Mouse (Mus musculus): Measurements from ENCODE around the gene Hfe.

Hfe gene

GRCm38 (mm10) chr13:23683755-23684281, 26.8 kb downstream of the Hfe start, which contains the start of the genes Hist1h2ac and Hist1h2bc:
TSS of gene Hist1h2ac (minus strand) at chr13:23683948.
TSS of gene Hist1h2bc (plus strand) at chr13:23684199.
- DNase-seq: peak; percentile 84 to 85

- DNase-seq: peak in 1 of 2 experiments; percentile 47
Observed at GRCm38 (mm10) chr13:23682947-23683754, 27.5 kb downstream of the Hfe start.

GRCm38 (mm10) chr13:23682623-23682946, 28.1 kb downstream of the Hfe start:
- DNase-seq: no peak

GRCm38 (mm10) chr13:23681990-23682582, 28.6 kb downstream of the Hfe start:
- DNase-seq: no peak

- DNase-seq: no peak
Observed at GRCm38 (mm10) chr13:23662536-23662935, 48.1 kb downstream of the Hfe start.

GRCm38 (mm10) chr13:23659636-23660366, 50.9 kb downstream of the Hfe start:
- DNase-seq: no peak

Data from B cell, adult 2 months (primary cell).